ENCODE assay signal across 29 mouse cellular contexts in the genomic region with DNA sequence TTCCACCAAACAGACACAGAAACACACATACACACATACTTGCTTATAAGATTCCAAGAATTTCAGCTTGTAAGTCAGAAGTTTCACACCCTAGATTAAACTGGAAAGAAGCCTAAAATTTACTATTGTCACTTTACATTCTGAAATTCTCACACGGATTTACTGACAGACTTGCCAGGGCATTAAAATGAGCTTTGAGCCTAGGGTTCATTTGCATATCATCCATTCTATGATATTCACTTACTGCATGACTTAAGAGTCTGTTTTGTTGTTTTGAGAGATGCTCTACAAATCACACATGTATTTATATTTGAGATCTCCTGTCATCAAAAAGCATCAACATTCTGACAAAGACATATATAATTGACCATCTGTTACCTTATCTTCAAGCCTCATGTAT.
DNase-seq lines count a peak whose midpoint lies in the region; ATAC-seq lines count a peak whose summit lies in the region.
"Had no signal": no experiment of that assay in that cellular context is flagged by ENCODE, and none has a peak within 500 bp of the region (broad histone marks: within the 10 kb centered on the region; RNA-seq: fewer than 3 reads in every experiment).

No protein-coding gene starts in this region.

- peak; percentile 77 for DNase-seq in forebrain, embryonic 14.5 days (ENCODE audit: low spot score)
- no peak for DNase-seq in forebrain, embryonic 10.5 days (ENCODE audit: extremely low spot score, low spot score)
- DNase-seq in brain, adult 2 months (ENCODE audit: low read depth, low spot score): peak; percentile 13
- DNase-seq in brain, embryonic 18.5 days (ENCODE audit: low read depth, low spot score): peak; percentile 55
- no peak for DNase-seq in left cerebral cortex, adult 8-10 months (ENCODE audit: low spot score in 2 of 2)
- DNase-seq in cerebellum, adult 9-11 months: no peak
- DNase-seq: adrenal gland, postnatal 10 days; adrenal gland, postnatal 36 days; B cell, adult 2 months; cerebellum, adult 18-20 months; cerebellum, adult 9-10 months; cerebellum, postnatal 25 days; gastrocnemius, postnatal 25 days; heart, adult 18-20 months; heart, postnatal 10 days; heart, postnatal 4 days; kidney, adult 18-20 months; kidney, adult 9 months had no signal

- H3K9ac ChIP-seq in forebrain, embryonic 14.5 days (ENCODE audit: low read length): no peak overlapping the region
- H3K9ac ChIP-seq: embryonic facial prominence, embryonic 12.5 days; embryonic facial prominence, embryonic 15.5 days; heart, embryonic 12.5 days; heart, embryonic 15.5 days; hindbrain, embryonic 14.5 days had no signal

- no peak overlapping the region for H3K4me2 ChIP-seq in forebrain, embryonic 14.5 days (ENCODE audit: low read length)
- H3K4me2 ChIP-seq: embryonic facial prominence, embryonic 12.5 days; embryonic facial prominence, embryonic 15.5 days; heart, embryonic 12.5 days; heart, embryonic 15.5 days; hindbrain, embryonic 14.5 days had no signal

- H3K27ac ChIP-seq in forebrain, embryonic 14.5 days (ENCODE audit: low read depth, low read length): no peak overlapping the region
- H3K27ac ChIP-seq in forebrain, embryonic 10.5 days: no peak overlapping the region
- H3K27ac ChIP-seq: embryonic facial prominence, embryonic 12.5 days; embryonic facial prominence, embryonic 15.5 days; heart, embryonic 15.5 days; hindbrain, embryonic 14.5 days; hindbrain, postnatal 0 days had no signal

- H3K4me3 ChIP-seq in forebrain, embryonic 14.5 days (ENCODE audit: low read depth, low read length): no peak overlapping the region
- H3K4me3 ChIP-seq in forebrain, embryonic 10.5 days: no peak overlapping the region
- H3K4me3 ChIP-seq: embryonic facial prominence, embryonic 12.5 days; embryonic facial prominence, embryonic 15.5 days; heart, embryonic 12.5 days; heart, embryonic 15.5 days had no signal

- no peaks in the 10 kb centered on the region for H3K9me3 ChIP-seq in forebrain, embryonic 14.5 days (replicated peaks; ENCODE audit: control insufficient read depth, low read length)
- H3K9me3 ChIP-seq in forebrain, embryonic 10.5 days: no peaks in the 10 kb centered on the region
- H3K9me3 ChIP-seq: embryonic facial prominence, embryonic 12.5 days; embryonic facial prominence, embryonic 15.5 days; heart, embryonic 12.5 days; heart, embryonic 15.5 days had no signal

- H3K36me3 ChIP-seq in forebrain, embryonic 14.5 days (ENCODE audit: control insufficient read depth, insufficient read depth, low read length): no peaks in the 10 kb centered on the region
- H3K36me3 ChIP-seq in forebrain, embryonic 10.5 days (replicated peaks): no peaks in the 10 kb centered on the region
- H3K36me3 ChIP-seq: embryonic facial prominence, embryonic 12.5 days; embryonic facial prominence, embryonic 15.5 days; G1E; heart, embryonic 12.5 days; heart, embryonic 15.5 days had no signal

- ATAC-seq in forebrain, embryonic 14.5 days: peak; percentile 79; the same call in 1 of the 2 replicates
- ATAC-seq: hindbrain, postnatal 0 days; inflammation-experienced regulatory T-cells, adult 6 months; intestine, embryonic 16.5 days; Patski had no signal

- no peaks in the 10 kb centered on the region for H3K4me1 ChIP-seq in forebrain, embryonic 14.5 days (ENCODE audit: control insufficient read depth, insufficient read depth, low read length)
- H3K4me1 ChIP-seq in forebrain, embryonic 10.5 days: peaks cover 2% of the 10 kb centered on the region
- H3K4me1 ChIP-seq: embryonic facial prominence, embryonic 12.5 days; embryonic facial prominence, embryonic 15.5 days; heart, embryonic 12.5 days; heart, embryonic 15.5 days had no signal

- H3K27me3 ChIP-seq in forebrain, embryonic 14.5 days (replicated peaks; ENCODE audit: control insufficient read depth, insufficient read depth, low read length): no peaks in the 10 kb centered on the region
- H3K27me3 ChIP-seq in forebrain, embryonic 10.5 days (ENCODE audit: poor library complexity, severe bottlenecking): no peaks in the 10 kb centered on the region
- H3K27me3 ChIP-seq: CH12.LX; embryonic facial prominence, embryonic 12.5 days; embryonic facial prominence, embryonic 15.5 days; heart, embryonic 12.5 days; heart, embryonic 15.5 days; Patski had no signal

- whole genome bisulfite sequencing in forebrain, embryonic 14.5 days: 42% methylated on average over 1 of the region's 1 CpGs
- WGBS in forebrain, embryonic 10.5 days: 68% methylated on average over 1 of the region's 1 CpGs

Comparison
In these comparisons a context has a peak if more than half of its experiments do, and no peak if none do; other contexts are left out.
1. DNase-seq: peak in forebrain, embryonic 14.5 days (single experiment), brain, adult 2 months (single experiment) and brain, embryonic 18.5 days (single experiment); none in forebrain, embryonic 10.5 days (single experiment), left cerebral cortex, adult 8-10 months (0 of 2) and cerebellum, adult 9-11 months (single experiment).